ENCODE assay signal across 10 mouse cellular contexts in genomic region chr7:44461503-44462217, GRCm38 (mm10). TPM values are rescaled to one million over a fixed set of nuclear protein-coding genes. Genes with fewer than 3 reads are reported as not detected.
A peak's percentile ranks its signal among the peaks of the same experiment; 100 is the strongest.
DNase-seq lines count a peak whose midpoint lies in the region; ATAC-seq lines count a peak whose summit lies in the region.
"Had no signal": no experiment of that assay in that cellular context is flagged by ENCODE, and none has a peak within 500 bp of the region (broad histone marks: within the 10 kb centered on the region; RNA-seq: fewer than 3 reads in every experiment).

No protein-coding gene starts in this region.

- DNase-seq in kidney, adult 11 months: no peak
- DNase-seq in right cerebral cortex, postnatal 10 days (ENCODE audit: low spot score in 2 of 2): peak; percentile 41 to 46
- DNase-seq in right cerebral cortex, postnatal 4 days: no peak
- peak; percentile 3 to 24 for DNase-seq in cerebellum, postnatal 4 days (ENCODE audit: low spot score in 2 of 2)
- peak; percentile 32 for DNase-seq in liver, embryonic 11.5 days (ENCODE audit: low spot score)
- no peak for DNase-seq in left cerebral cortex, adult 11 months (ENCODE audit: low spot score)
- DNase-seq in thymus, adult 18-20 months: no peak
- DNase-seq: kidney, adult 9 months had no signal

- peaks cover 45% of the 10 kb centered on the region for H3K27me3 ChIP-seq in kidney, embryonic 14.5 days (ENCODE audit: control insufficient read depth, insufficient read depth, low read length)
- peaks cover 63% of the 10 kb centered on the region for H3K27me3 ChIP-seq in liver, embryonic 11.5 days (replicated peaks; ENCODE audit: control insufficient read depth, insufficient read depth, low read length)

- no peaks in the 10 kb centered on the region for H3K9me3 ChIP-seq in kidney, embryonic 14.5 days (ENCODE audit: control insufficient read depth, low read length)
- no peaks in the 10 kb centered on the region for H3K9me3 ChIP-seq in liver, embryonic 11.5 days (ENCODE audit: control insufficient read depth, low read length)

- H3K4me1 ChIP-seq in kidney, embryonic 14.5 days (ENCODE audit: control insufficient read depth, insufficient read depth, low read length): no peaks in the 10 kb centered on the region
- peaks cover 5% of the 10 kb centered on the region; the same call in 1 of the 2 replicates for H3K4me1 ChIP-seq in liver, embryonic 11.5 days (replicated peaks; ENCODE audit: control insufficient read depth, insufficient read depth, low read length)

- 49% methylated on average over 57 of the region's 57 CpGs for WGBS in kidney, embryonic 14.5 days
- WGBS in liver, embryonic 11.5 days: 44% methylated on average over 57 of the region's 57 CpGs

- no peaks in the 10 kb centered on the region for H3K36me3 ChIP-seq in kidney, embryonic 14.5 days (ENCODE audit: control insufficient read depth, insufficient read depth, low read length)
- no peaks in the 10 kb centered on the region for H3K36me3 ChIP-seq in liver, embryonic 11.5 days (ENCODE audit: control insufficient read depth, insufficient read depth, low read length)

- H3K4me3 ChIP-seq in kidney, embryonic 14.5 days (ENCODE audit: low read length): peak overlapping the region; percentile 29; the same call in 1 of the 2 replicates
- no peak overlapping the region for H3K4me3 ChIP-seq in liver, embryonic 11.5 days (ENCODE audit: low read depth, low read length)

- no peak overlapping the region for H3K27ac ChIP-seq in kidney, embryonic 14.5 days (ENCODE audit: low read depth, low read length)
- H3K27ac ChIP-seq in liver, embryonic 11.5 days (ENCODE audit: low read depth, low read length): no peak overlapping the region
- H3K27ac ChIP-seq: liver, embryonic 14.5 days had no signal

- peak overlapping the region; percentile 53; the same call in 1 of the 2 replicates for H3K4me2 ChIP-seq in kidney, embryonic 14.5 days (replicated peaks; ENCODE audit: low read depth, low read length)
- H3K4me2 ChIP-seq in liver, embryonic 11.5 days: no peak overlapping the region

- 0 out of 2 replicates have a peak, but pooled peaks have one; percentile 7 for ATAC-seq in kidney, embryonic 14.5 days (ENCODE audit: low FRiP score, low TSS enrichment)
- no peak for ATAC-seq in liver, embryonic 11.5 days (replicated peaks; ENCODE audit: low FRiP score)

- no peak overlapping the region for H3K9ac ChIP-seq in kidney, embryonic 14.5 days (ENCODE audit: low read depth, low read length)
- H3K9ac ChIP-seq in liver, embryonic 11.5 days (ENCODE audit: low read depth, low read length): no peak overlapping the region
- H3K9ac ChIP-seq: liver, embryonic 14.5 days had no signal

RNA-seq across cellular contexts. Expression of gene Aspdh, which starts 3.5 kb away (rescaled TPM):
- polyA plus RNA-seq in kidney, embryonic 14.5 days (2014; fragmentation: Nextera tagmentation; extraction: Ambion mirVana): 0.88 and 1.6 TPM in 2 replicates
- polyA plus RNA-seq in liver, embryonic 11.5 days (2014; fragmentation: Nextera tagmentation; extraction: Ambion mirVana): 5.6 and 6.4 TPM in 2 replicates

RNA-seq across cellular contexts. Expression of gene Josd2, which starts 6.1 kb away (rescaled TPM):
- polyA plus RNA-seq in kidney, embryonic 14.5 days (2014; fragmentation: Nextera tagmentation; extraction: Ambion mirVana): 64.9 and 78.9 TPM in 2 replicates
- polyA plus RNA-seq in liver, embryonic 11.5 days (2014; fragmentation: Nextera tagmentation; extraction: Ambion mirVana): 145 and 146 TPM in 2 replicates

RNA-seq across cellular contexts. Expression of gene Lrrc4b, which starts 32.8 kb away (rescaled TPM):
- polyA plus RNA-seq in kidney, embryonic 14.5 days (2014; fragmentation: Nextera tagmentation; extraction: Ambion mirVana): 0.50 and 0.70 TPM in 2 replicates
- polyA plus RNA-seq in liver, embryonic 11.5 days (2014; fragmentation: Nextera tagmentation; extraction: Ambion mirVana): 0.25 and 0.52 TPM in 2 replicates

RNA-seq across cellular contexts. Expression of gene Emc10, which starts 34.7 kb away (rescaled TPM):
- polyA plus RNA-seq in kidney, embryonic 14.5 days (2014; fragmentation: Nextera tagmentation; extraction: Ambion mirVana): 122 and 138 TPM in 2 replicates
- polyA plus RNA-seq in liver, embryonic 11.5 days (2014; fragmentation: Nextera tagmentation; extraction: Ambion mirVana): 72.8 and 75.2 TPM in 2 replicates

RNA-seq across cellular contexts. Expression of gene Fam71e1, which starts 34.7 kb away (rescaled TPM):
- polyA plus RNA-seq in kidney, embryonic 14.5 days (2014; fragmentation: Nextera tagmentation; extraction: Ambion mirVana): 13.2 and 16.6 TPM in 2 replicates
- polyA plus RNA-seq in liver, embryonic 11.5 days (2014; fragmentation: Nextera tagmentation; extraction: Ambion mirVana): 4.7 and 5.9 TPM in 2 replicates

Comparison
In these comparisons a context has a peak if more than half of its experiments do, and no peak if none do; other contexts are left out.
1. DNase-seq: peak in right cerebral cortex, postnatal 10 days (2 of 2), cerebellum, postnatal 4 days (2 of 2) and liver, embryonic 11.5 days (single experiment); none in kidney, adult 11 months (single experiment), right cerebral cortex, postnatal 4 days (single experiment), left cerebral cortex, adult 11 months (single experiment) and thymus, adult 18-20 months (0 of 2).